Mouse (Mus musculus) liver, embryonic 14.5 days (tissue): ENCODE measurements around the gene Spin4.

Source experiments
- CTCF ChIP-seq: IDR thresholded peaks from 2 replicates; pipeline ENCODE4 v1.5.1; 2016; ENCODE audit warnings: antibody characterized with exemption, low read depth, control low read depth
- EP300 ChIP-seq: IDR thresholded peaks from 2 replicates; pipeline ENCODE4 v1.6.1; 2016; ENCODE audit warnings: antibody characterized with exemption, low read depth

DNA sequence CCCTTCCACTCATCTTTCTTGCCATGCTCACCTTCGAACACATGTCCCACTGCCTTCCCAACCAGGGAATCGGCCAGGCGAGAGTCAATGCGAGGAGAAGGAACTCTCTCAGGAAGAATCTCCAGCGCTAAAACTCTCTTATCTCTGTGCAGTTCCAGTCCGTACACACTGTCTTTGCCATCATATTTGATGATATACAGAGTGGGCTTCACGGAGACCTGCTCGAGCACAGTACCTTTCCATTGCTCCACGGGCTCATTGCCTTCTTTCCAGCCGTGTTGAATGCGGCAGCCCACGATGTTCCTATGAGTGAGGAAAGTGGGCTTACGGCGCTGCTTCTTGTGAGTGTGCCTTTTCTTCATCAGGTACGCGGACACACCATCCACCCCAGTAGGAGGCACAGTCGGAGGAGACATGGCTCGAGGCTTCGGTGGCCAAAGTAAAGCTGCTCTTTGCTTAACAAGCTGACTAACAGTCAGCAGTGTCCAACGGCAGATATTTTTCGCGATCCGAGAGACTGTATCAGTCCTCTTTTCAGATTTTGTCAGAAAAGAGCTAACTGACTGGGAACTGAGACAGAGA lies 612 bp downstream of the Spin4 start:
- TF ChIP-seq CTCF (no peak), EP300 (no peak)
